Mouse (Mus musculus): ENCODE data around the gene Arhgef39. TPM values are rescaled to one million over a fixed set of nuclear protein-coding genes. Genes with fewer than 3 reads are reported as not detected.

The Arhgef39 gene
- total RNA-seq, 2 experiments from 2014 or later: 0.56 to 0.82 TPM

GRCm38 (mm10) chr4:43478906-43479832 lies 20.3 kb downstream of the Arhgef39 start:
- peak in 1 of 2 experiments; percentile 24 for DNase-seq

GRCm38 (mm10) chr4:43478534-43478858 lies 21.0 kb downstream of the Arhgef39 start:
- no peak for DNase-seq

- DNase-seq: peak; percentile 79 to 81
Observed at GRCm38 (mm10) chr4:43477857-43478533, 21.5 kb downstream of the Arhgef39 start.

DNA sequence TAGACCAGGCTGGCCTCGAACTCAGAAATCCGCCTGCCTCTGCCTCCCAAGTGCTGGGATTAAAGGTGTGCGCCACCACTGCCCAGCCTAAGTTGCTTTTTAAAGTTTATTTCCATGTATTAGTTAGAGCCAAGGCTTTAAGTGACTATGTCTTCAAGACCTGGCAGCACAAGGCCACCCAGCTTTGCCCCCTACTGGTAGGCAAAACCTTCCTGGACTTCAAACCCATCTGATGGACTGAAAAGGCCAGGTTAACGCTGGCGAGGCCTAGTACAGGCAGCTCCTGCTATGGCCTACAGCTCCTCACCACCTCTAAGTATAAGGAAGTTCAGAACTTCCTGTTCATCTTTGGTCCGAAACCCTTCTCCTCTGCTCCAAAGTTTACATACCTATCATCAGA lies 22.9 kb downstream of the Arhgef39 start:
- DNase-seq: no peak

DNA sequence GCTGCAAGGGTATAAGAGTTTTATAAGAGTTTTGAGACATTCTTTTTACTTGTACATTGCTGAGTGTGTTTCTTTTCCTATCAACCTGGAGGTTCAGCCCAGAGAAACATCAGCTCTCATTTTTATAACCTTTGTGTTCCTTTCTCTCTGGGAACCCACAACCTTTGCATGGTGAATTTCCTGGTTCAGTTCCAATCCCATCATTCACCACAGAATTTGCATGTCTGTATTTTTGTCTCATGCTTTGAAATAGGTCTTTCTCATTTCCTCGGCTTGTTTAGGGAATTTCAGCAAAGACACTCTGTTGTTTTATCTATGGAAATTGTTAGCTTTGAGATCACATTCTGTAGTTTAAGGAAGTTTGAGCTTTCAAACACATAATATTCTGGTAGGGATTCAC lies 25.9 kb downstream of the Arhgef39 start:
- no peak for DNase-seq

DNA sequence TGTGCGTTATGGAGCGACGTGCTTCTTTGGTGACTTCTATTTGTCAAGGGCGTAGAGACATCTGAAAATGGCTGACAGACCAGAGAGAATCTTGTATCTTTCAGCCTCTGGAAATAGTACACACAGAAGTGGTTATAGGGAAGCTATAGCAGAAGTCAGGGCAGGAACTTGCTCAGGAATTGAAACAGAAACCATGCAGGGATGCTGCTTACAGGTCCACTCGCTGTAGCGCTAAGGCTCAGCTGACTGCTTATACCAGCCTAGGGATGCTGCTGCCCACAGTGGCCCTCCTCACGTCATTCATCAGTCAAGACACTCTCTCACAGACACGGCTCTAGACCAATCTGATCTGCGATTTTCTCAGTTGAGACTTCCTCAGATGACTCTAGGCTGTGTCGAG lies 29.2 kb downstream of the Arhgef39 start:
- DNase-seq: no peak

GRCm38 (mm10) chr4:43466872-43467271 lies 32.6 kb downstream of the Arhgef39 start:
- no peak for DNase-seq

GRCm38 (mm10) chr4:43465935-43466334 lies 33.6 kb downstream of the Arhgef39 start:
- DNase-seq: no peak

DNA sequence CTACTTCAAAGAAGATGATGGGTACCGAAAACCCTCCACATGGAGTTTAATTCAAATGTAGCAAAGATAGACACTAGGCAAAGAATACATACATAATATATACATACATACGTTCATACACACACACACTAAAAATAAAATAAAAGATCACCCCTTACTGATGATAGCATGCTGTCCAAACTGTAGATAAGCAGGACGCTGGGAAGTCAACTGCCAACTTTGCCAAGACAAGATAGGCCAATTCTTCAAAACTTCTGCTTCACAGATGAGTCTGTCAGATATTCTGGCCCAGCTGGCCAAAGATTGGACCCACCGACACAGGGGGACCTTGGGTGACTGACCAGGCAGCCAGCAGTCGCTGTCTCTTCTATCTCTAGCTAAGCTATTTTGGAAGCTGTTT lies 36.4 kb downstream of the Arhgef39 start:
- no peak for DNase-seq

DNA sequence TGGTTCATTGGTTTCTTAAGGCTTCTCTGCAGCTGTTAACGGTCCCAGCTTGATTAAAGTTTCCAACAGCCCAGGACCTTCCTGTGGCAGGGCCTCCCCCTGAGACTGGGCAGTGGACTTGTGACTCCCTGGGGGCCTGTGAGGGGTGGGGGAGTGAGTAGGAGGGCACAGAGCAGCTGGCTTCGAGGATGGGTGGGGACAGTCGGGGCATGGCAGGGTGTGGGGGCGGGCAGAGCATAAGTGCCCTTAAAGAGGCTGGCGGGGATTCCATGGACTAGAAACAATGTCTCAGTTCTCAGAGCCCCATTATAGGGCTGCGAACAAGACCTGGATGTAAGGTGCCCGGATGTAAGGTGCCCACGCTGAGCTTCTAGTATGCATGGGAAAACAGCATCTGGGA lies 42.4 kb downstream of the Arhgef39 start:
- DNase-seq: no peak

- no peak for DNase-seq
Observed at GRCm38 (mm10) chr4:43456470-43456869, 43.0 kb downstream of the Arhgef39 start.

DNA sequence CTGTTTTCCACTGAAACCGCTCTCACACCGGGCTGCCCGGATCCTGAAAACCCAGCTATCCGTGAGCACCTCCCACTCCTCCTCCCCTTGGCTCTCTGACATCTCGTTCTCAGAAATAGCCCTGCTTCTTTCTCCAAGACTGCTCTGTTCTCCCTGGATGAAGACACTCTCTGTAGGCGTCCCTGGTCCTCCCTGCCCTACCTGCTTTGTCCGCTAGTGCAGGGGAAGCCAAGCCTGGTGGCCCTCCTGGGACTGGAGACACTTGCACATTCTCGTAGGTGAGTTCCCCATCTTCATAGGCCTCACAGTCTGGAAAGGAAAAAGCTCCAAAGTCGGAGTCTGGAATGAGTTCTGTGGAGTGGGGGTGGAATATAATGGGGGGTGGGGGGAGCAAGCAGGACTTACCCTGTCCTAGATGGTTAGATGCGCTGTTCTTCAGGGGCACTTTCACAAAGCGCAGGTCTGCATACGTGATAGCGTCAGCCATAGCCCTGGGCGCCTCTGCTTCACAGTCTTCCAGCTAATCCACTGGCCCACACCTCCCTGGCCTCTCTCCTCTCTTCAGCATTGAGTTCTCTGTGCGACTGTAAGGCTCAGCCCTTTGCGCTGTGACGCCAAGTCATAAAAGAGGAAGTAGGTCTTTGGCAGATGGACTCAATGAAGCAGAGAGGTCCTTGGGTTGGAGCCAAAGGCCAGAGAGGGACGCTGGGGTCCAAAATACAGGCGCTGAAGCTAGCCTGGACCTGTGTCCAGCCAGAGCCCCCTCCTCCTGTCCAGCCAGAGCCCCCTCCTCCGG lies 45.3 kb downstream of the Arhgef39 start, which contains the start of gene Cd72:
Gene Cd72, minus strand, starts transcription at position 588 of the 796 bp plus-strand sequence.
- DNase-seq: no peak

DNA sequence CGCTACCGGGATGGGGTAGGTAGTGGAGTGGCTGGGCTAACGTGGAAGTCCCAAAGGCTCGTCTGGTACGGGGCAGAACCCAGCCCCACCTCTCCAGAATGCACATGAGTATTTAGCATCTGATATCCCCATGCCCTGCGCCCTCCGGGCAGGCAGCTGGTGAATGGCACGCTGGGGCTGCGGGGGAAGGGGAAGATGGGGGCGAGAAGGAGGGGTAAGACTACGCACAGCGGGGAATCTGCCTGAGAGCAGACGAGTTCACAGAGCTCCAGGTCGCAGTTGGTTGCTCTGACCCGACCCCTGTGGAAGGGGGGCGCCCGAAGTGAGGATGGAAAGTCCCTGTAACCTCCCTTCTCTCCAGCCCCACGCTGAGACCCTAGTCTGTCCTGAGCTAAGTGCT lies 46.1 kb downstream of the Arhgef39 start:
- no peak for DNase-seq

GRCm38 (mm10) chr4:43452315-43452714 lies 47.2 kb downstream of the Arhgef39 start:
- no peak for DNase-seq

DNA sequence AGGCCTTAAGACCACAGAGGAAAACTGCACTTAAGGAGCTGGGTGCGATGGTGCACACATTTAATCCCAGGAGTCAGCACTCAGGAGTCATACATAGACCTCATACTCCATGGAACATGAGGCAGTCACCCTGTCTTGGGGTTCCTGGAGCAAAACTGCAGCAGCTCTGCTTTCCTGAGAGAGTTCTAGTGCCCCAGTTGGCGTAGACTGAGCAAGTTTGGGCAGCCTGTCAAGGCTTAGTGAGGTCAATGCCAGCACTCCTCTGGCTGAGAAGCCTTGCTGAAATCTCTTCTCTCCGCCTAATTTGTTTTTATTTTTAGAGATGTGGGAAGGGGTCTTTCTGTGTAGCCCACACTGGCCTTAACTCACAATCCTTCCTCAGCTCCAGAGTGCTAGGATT lies 50.9 kb downstream of the Arhgef39 start:
- no peak for DNase-seq

DNA sequence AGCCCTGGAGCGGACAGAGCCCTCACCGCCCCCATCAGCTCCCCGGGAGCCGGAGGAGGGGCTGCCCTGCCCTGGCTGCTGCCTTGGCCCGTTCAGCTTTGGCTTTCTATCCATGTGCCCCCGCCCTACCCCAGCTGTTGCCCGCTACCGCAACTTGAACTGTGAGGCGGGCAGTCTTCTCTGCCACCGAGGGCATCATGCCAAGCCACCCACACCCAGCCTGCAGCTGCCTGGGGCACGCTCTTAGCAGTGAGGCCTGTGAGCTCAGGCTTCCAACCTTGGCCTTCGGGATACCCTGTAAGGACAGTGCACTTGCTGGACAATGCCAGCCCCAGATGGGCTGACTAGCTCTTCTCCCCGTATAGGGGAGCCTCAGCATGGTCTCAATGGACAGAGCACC lies 52.2 kb downstream of the Arhgef39 start:
- no peak for DNase-seq

Other genes starting within 250 kb of the Arhgef39 start
- gene Atp8b5, start 232.5 kb downstream of the Arhgef39 start, total RNA-seq (2021): under 1 TPM; 0.20 to 0.22 TPM
- gene Rusc2, start 117.7 kb downstream of the Arhgef39 start, total RNA-seq (2021): 100 to 1,000 TPM; 104 to 120 TPM
- gene Fam166b, start 70.6 kb downstream of the Arhgef39 start, total RNA-seq (2021): 1 to 10 TPM in 1 of 2 experiments, under 1 TPM in 1; 0.72 to 2.6 TPM
- 10 to 100 TPM; 76.2 to 76.3 TPM for gene Tesk1, start 57.8 kb downstream of the Arhgef39 start, total RNA-seq (2021)
- not detected for gene Cd72, start 45.1 kb downstream of the Arhgef39 start, total RNA-seq (2021)
- not detected for gene Sit1, start 16.0 kb downstream of the Arhgef39 start, total RNA-seq (2021)
- gene Ccdc107, start 6.8 kb downstream of the Arhgef39 start, total RNA-seq (2021): 10 to 100 TPM; 25.0 to 26.0 TPM
- under 1 TPM; 0.17 to 0.35 TPM for gene Car9, start 7.3 kb upstream of the Arhgef39 start, total RNA-seq (2021)
- 1 to 10 TPM; 4.8 to 6.9 TPM for gene Tpm2, start 24.1 kb upstream of the Arhgef39 start, total RNA-seq (2021)
- gene Creb3, start 62.6 kb upstream of the Arhgef39 start, total RNA-seq (2021): 10 to 100 TPM; 72.6 to 73.2 TPM
- 10 to 100 TPM; 44.8 to 49.0 TPM for gene Tln1, start 63.0 kb upstream of the Arhgef39 start, total RNA-seq (2021)
- gene Rgp1, start 79.0 kb upstream of the Arhgef39 start, total RNA-seq (2021): 10 to 100 TPM; 43.2 to 51.2 TPM
- 10 to 100 TPM; 58.8 to 59.6 TPM for gene Gba2, start 79.2 kb upstream of the Arhgef39 start, total RNA-seq (2021)
- gene Msmp, start 84.8 kb upstream of the Arhgef39 start, total RNA-seq (2021): not detected
- 10 to 100 TPM; 51.6 to 59.1 TPM for gene Npr2, start 132.2 kb upstream of the Arhgef39 start, total RNA-seq (2021)
- 1 to 10 TPM in 1 of 2 experiments, under 1 TPM in 1; 0.87 to 1.4 TPM for gene Spag8, start 153.9 kb upstream of the Arhgef39 start, total RNA-seq (2021)
- 10 to 100 TPM; 29.6 to 33.2 TPM for gene Hint2, start 156.8 kb upstream of the Arhgef39 start, total RNA-seq (2021)
- 10 to 100 TPM; 66.7 to 67.3 TPM for gene Tmem8b, start 169.3 kb upstream of the Arhgef39 start, total RNA-seq (2021)
- 1 to 10 TPM; 1.3 to 1.5 TPM for gene Fam221b, start 169.4 kb upstream of the Arhgef39 start, total RNA-seq (2021)
- gene Olfr70, start 201.1 kb upstream of the Arhgef39 start, total RNA-seq (2021): not detected
- not detected for gene Olfr71, start 210.6 kb upstream of the Arhgef39 start, total RNA-seq (2021)
- gene Hrct1, start 227.5 kb upstream of the Arhgef39 start, total RNA-seq (2021): 1 to 10 TPM in 1 of 2 experiments, under 1 TPM in 1; 0.47 to 1.2 TPM
- gene Spaar, start 230.3 kb upstream of the Arhgef39 start, total RNA-seq (2021): 1 to 10 TPM in 1 of 2 experiments, under 1 TPM in 1; 0.61 to 1.1 TPM

Data from layer of hippocampus, postnatal 36 days (tissue).